ENCODE assay signal across 8 mouse cellular contexts in genomic region chr14:93498813-93499690, GRCm38 (mm10).
DNase-seq lines count a peak whose midpoint lies in the region; ATAC-seq lines count a peak whose summit lies in the region.

No protein-coding gene starts in this region.

- H3K27me3 ChIP-seq in hindbrain, embryonic 12.5 days = no peaks in the 10 kb centered on the region

- no peak overlapping the region for H3K4me3 ChIP-seq in hindbrain, embryonic 12.5 days

- H3K9me3 ChIP-seq in hindbrain, embryonic 12.5 days (replicated peaks) = no peaks in the 10 kb centered on the region

- WGBS in hindbrain, embryonic 12.5 days = 31% methylated on average over 13 of the region's 13 CpGs

- H3K4me1 ChIP-seq in hindbrain, embryonic 12.5 days = peaks cover 7% of the 10 kb centered on the region

- peak overlapping the region; percentile 12; the same call in 1 of the 2 replicates for H3K27ac ChIP-seq in hindbrain, embryonic 12.5 days

- H3K9ac ChIP-seq in hindbrain, embryonic 12.5 days = no peak overlapping the region

- DNase-seq in MN1 (ENCODE audit: low spot score) = peak; percentile 46
- DNase-seq in cerebellum, adult 8-10 months = peak; percentile 88
- DNase-seq in frontal cortex, postnatal 14 days (ENCODE audit: low spot score in 2 of 2) = peak; percentile 14 to 32
- peak; percentile 68 for DNase-seq in layer of hippocampus, adult 9-11 months
- peak; percentile 49 for DNase-seq in lung, postnatal 36 days
- DNase-seq in right cerebral cortex, postnatal 14 days = peak; percentile 60

- peak; percentile 84 for ATAC-seq in hindbrain, embryonic 12.5 days (ENCODE audit: low FRiP score)
- ATAC-seq in inflammation-experienced regulatory T-cells, adult 6 months = no peak

- no peaks in the 10 kb centered on the region for H3K36me3 ChIP-seq in hindbrain, embryonic 12.5 days

- H3K4me2 ChIP-seq in hindbrain, embryonic 12.5 days (replicated peaks) = peak overlapping the region; percentile 15; the same call in 1 of the 2 replicates

Comparison
In these comparisons a context has a peak if more than half of its experiments do, and no peak if none do; other contexts are left out.
1. DNase-seq: peak in every context shown above with its lines; median percentile 88 in cerebellum, adult 8-10 months; 68 in layer of hippocampus, adult 9-11 months; 60 in right cerebral cortex, postnatal 14 days; 49 in lung, postnatal 36 days; 46 in MN1; 23 in frontal cortex, postnatal 14 days.